Comparison of ENCODE assay signal across 8 mouse cellular contexts in genomic region chr3:104788075-104788474, GRCm38 (mm10). TPM values are rescaled to one million over a fixed set of nuclear protein-coding genes. Genes with fewer than 3 reads are reported as not detected.
DNase-seq lines count a peak whose midpoint lies in the region; ATAC-seq lines count a peak whose summit lies in the region.

Gene Rhoc, plus strand, starts transcription at chr3:104788375.

- 23% methylated on average over 3 of the region's 3 CpGs for WGBS in forebrain, embryonic 14.5 days
- 28% methylated on average over 3 of the region's 3 CpGs for WGBS in hindbrain, embryonic 13.5 days
- WGBS in liver, embryonic 15.5 days (ENCODE audit: insufficient replicate concordance), result 44% methylated on average over 3 of the region's 3 CpGs

- DNase-seq in urinary bladder, adult 2 months (ENCODE audit: low spot score), result no peak
- no peak for DNase-seq in urinary bladder, postnatal 10 days (ENCODE audit: low spot score)
- DNase-seq in forebrain, embryonic 14.5 days (ENCODE audit: low spot score), result no peak
- DNase-seq in right cerebral cortex, adult 2 months (ENCODE audit: low spot score in 2 of 2), result no peak
- DNase-seq in ovary, postnatal 36 days (ENCODE audit: low spot score), result no peak
- no peak for DNase-seq in T-cell, adult 2 months (ENCODE audit: low spot score)

- no peak for ATAC-seq in forebrain, embryonic 14.5 days
- no peak for ATAC-seq in hindbrain, embryonic 13.5 days (ENCODE audit: low FRiP score)
- ATAC-seq in liver, embryonic 15.5 days (ENCODE audit: insufficient read depth), result no peak; the same call in 1 of the 2 replicates

- H3K27ac ChIP-seq in forebrain, embryonic 14.5 days (ENCODE audit: low read depth, low read length), result peak within 1 kb of the TSS; percentile 21; the same call in 1 of the 2 replicates
- H3K27ac ChIP-seq in hindbrain, embryonic 13.5 days, result peak within 1 kb of the TSS; percentile 48; the same call in 1 of the 2 replicates
- 0 out of 2 replicates have a peak within 1 kb of the TSS, but pooled peaks have one; percentile 19 for H3K27ac ChIP-seq in liver, embryonic 15.5 days (replicated peaks)

- peaks cover 3% of the 10 kb centered on the region; the same call in 1 of the 2 replicates for H3K36me3 ChIP-seq in forebrain, embryonic 14.5 days (ENCODE audit: control insufficient read depth, insufficient read depth, low read length)
- H3K36me3 ChIP-seq in hindbrain, embryonic 13.5 days, result peaks cover 3% of the 10 kb centered on the region; the same call in 1 of the 2 replicates
- H3K36me3 ChIP-seq in liver, embryonic 15.5 days (replicated peaks), result no peaks in the 10 kb centered on the region

- H3K4me1 ChIP-seq in forebrain, embryonic 14.5 days (ENCODE audit: control insufficient read depth, insufficient read depth, low read length), result peaks cover 7% of the 10 kb centered on the region; the same call in 1 of the 2 replicates
- peaks cover 24% of the 10 kb centered on the region for H3K4me1 ChIP-seq in hindbrain, embryonic 13.5 days (replicated peaks)
- peaks cover 18% of the 10 kb centered on the region for H3K4me1 ChIP-seq in liver, embryonic 15.5 days (replicated peaks)

- peak within 1 kb of the TSS; percentile 68 for H3K9ac ChIP-seq in forebrain, embryonic 14.5 days (ENCODE audit: low read length)
- peak within 1 kb of the TSS; percentile 76 for H3K9ac ChIP-seq in hindbrain, embryonic 13.5 days
- peak within 1 kb of the TSS; percentile 43 for H3K9ac ChIP-seq in liver, embryonic 15.5 days

- no peaks in the 10 kb centered on the region for H3K9me3 ChIP-seq in forebrain, embryonic 14.5 days (replicated peaks; ENCODE audit: control insufficient read depth, low read length)
- H3K9me3 ChIP-seq in hindbrain, embryonic 13.5 days, result no peaks in the 10 kb centered on the region
- no peaks in the 10 kb centered on the region for H3K9me3 ChIP-seq in liver, embryonic 15.5 days (replicated peaks)

- H3K27me3 ChIP-seq in forebrain, embryonic 14.5 days (replicated peaks; ENCODE audit: control insufficient read depth, insufficient read depth, low read length), result peaks cover 17% of the 10 kb centered on the region
- peaks cover 68% of the 10 kb centered on the region for H3K27me3 ChIP-seq in hindbrain, embryonic 13.5 days
- peaks cover 76% of the 10 kb centered on the region for H3K27me3 ChIP-seq in liver, embryonic 15.5 days

- peak within 1 kb of the TSS; percentile 96 for H3K4me2 ChIP-seq in forebrain, embryonic 14.5 days (ENCODE audit: low read length)
- H3K4me2 ChIP-seq in hindbrain, embryonic 13.5 days, result peak within 1 kb of the TSS; percentile 86
- peak within 1 kb of the TSS; percentile 67 for H3K4me2 ChIP-seq in liver, embryonic 15.5 days

- H3K4me3 ChIP-seq in forebrain, embryonic 14.5 days (ENCODE audit: low read depth, low read length), result peak within 1 kb of the TSS; percentile 49
- H3K4me3 ChIP-seq in hindbrain, embryonic 13.5 days, result peak within 1 kb of the TSS; percentile 52
- H3K4me3 ChIP-seq in liver, embryonic 15.5 days (replicated peaks), result peak within 1 kb of the TSS; percentile 58

RNA-seq across cellular contexts. Expression of gene Rhoc, which starts in this region (rescaled TPM):
- 124 and 138 TPM in 2 replicates for polyA plus RNA-seq in urinary bladder, adult 2 months (2012; rRNA removed)
- 53.3 and 62.4 TPM in 2 replicates for polyA plus RNA-seq in forebrain, embryonic 14.5 days (2014; fragmentation: Nextera tagmentation; extraction: Ambion mirVana)
- 55.4 and 61.7 TPM in 2 replicates for polyA plus RNA-seq in hindbrain, embryonic 13.5 days (2015; fragmentation: Nextera tagmentation; extraction: Ambion mirVana)
- 20.5 and 21.5 TPM in 2 replicates for polyA plus RNA-seq in liver, embryonic 15.5 days (2015; fragmentation: Nextera tagmentation; extraction: Ambion mirVana)
